Mouse (Mus musculus) cerebellum, adult (tissue): Measurements from ENCODE around the gene Col6a2.

ENCODE experiments used
- ATAC-seq: cut with Nextera tagmentation; 2 replicates; pipeline ENCODE4 v1.9.2; 2017; ENCODE audit warnings: mild to moderate bottlenecking, moderate library complexity, mixed read lengths; ENCODE audit not compliant: insufficient number of reproducible peaks, low FRiP score, low TSS enrichment

Col6a2 gene

GRCm38 (mm10) chr10:76636601-76637000, 13.2 kb upstream of the Col6a2 start:
- ATAC-seq, result no peak

DNA sequence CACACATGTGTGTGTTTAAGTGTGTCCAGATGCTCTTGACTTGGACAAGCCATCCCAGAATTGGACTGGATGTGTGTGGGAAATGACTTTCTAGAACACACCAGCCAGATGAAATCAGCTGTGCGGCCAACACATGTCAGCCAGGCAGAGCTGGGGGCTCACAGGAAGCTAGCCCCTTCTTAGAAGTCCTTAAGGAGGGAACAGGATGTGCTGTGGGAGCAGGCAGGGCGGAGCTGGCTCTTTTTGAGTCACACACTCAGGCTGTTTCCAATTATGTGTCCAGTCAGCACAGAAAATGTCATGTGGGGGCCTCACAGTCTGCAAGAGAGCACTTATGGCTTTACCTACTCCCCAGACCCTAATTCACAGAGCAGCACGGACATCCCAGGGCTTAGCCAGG, 12.6 kb upstream of the Col6a2 start:
- no peak for ATAC-seq

DNA sequence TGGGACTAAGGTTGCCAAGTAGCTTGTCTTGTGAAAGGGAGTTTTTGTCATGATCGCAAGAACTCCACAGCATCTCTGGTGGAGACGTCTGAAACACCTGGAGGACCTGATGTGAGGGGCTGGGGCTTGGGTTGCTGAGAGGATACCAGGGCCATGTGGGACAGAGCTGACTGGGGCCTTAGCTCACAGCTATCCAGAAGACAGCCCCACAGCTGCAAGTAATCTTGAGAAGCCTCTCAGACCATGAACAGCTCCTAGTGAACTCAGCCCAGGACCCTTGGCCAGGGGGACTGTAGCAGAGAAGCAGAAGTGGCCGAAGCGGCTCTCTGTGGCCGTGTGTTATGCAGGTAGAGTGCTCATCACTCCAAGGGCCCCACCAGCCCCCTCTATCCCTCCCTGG, 11.2 kb upstream of the Col6a2 start:
- ATAC-seq, result no peak

DNA sequence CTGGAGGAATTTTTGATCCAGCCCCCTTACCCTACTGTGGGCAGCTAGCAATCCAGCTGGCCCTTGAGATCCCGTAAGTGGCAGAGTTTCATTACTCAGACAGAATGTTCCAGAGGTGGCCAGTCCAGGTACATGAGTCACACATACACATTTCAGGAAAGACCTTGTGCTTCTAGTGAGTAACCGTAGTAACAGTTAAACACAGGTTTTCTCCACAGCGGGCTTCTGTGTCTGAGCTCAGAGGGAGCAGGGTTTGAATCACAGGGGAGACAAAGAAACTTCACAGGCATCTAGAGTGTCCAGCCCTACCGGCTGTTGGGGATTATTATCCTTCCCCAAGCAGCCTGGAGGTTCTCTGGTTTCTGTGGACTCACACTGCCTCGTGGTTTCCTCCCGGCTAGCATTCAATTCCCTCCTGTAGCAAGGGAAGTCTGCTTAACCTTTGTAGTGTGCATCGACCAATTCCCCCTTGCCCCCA, 10.7 kb upstream of the Col6a2 start:
- no peak for ATAC-seq

GRCm38 (mm10) chr10:76632630-76633029, 9.2 kb upstream of the Col6a2 start:
- no peak for ATAC-seq

DNA sequence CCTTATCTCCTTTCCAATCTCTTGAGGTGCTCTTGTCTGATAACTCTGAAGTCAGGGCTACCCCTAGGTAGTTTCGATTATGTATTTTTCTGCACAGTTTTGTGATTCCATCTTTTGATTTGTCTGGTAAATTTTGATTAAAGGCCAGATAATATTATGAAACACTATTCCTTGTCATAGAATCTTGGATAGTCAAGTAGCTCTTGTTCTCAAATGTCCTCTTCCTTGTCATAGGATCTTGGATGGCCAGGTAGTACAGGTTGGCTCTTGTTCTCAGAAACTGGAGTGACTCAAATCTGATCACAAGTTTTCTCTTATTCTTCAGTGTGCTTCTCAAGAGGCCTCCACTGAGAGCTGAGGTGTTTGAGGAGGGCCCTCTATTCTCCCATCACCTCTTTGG, 7.2 kb upstream of the Col6a2 start:
- ATAC-seq, result no peak

DNA sequence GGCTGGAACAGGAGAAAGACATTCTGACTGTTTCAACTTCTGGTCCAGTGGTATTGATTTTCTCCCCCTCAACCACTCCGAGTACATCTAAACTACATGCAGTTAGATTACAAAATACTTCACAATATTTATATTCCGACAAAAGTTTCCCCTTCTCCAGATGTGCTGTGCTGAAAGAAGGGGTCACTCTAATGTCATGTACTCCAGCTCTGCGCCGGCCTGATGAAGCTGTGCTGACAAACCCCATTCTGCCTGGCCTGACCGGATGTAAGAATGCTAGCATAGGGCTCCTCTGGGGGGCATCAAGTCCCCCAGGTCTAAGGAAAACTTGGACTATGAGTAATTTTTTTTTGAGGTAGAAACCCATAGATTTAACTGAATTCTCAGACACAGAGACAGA, 4.3 kb upstream of the Col6a2 start:
- ATAC-seq, result no peak

GRCm38 (mm10) chr10:76624903-76625302, 1.5 kb upstream of the Col6a2 start:
- no peak for ATAC-seq

DNA sequence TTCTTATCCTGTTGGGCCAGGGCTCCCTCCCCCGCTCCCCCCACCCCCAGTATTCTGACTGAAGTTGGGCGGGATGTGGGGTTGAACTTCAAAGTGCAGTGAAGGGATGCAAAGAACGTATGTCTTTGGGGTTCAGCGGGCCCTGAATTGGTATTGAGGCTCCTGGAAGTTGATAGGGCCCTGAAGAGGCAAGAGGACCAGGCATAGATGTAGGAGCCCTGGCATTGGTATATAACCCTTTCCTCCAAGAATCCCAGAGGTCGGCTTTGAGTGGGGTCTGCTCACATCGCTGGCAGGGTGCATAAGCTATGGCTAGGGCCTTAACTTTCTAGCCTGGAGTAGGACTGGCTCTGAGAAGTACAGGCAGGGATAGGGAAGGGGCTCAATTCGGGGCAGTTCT, 304 bp upstream of the Col6a2 start:
- no peak for ATAC-seq

DNA sequence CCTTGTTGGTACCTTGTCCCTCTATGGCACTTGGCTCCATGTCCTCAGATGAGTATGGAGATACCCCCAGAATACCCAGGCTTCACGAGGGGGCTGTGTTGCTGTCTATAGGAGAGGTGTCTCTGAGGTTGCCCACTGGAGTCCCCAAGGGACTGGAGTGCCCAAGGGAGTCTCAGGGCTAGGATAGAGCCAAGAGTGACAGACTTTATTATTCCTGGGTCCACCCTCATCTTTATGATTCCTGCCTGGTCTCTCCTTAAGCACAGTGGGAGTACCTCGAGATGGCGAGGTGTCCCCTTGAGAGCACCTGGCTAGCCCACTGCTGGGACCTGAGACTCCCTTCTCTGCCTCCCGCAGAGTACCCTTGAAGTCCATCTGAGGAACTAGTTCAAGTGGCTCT, 1.0 kb downstream of the Col6a2 start:
- no peak for ATAC-seq

- ATAC-seq, result no peak
Measured at GRCm38 (mm10) chr10:76612473-76612872, 11.0 kb downstream of the Col6a2 start.

GRCm38 (mm10) chr10:76602690-76603089, 20.7 kb downstream of the Col6a2 start:
- ATAC-seq, result no peak

DNA sequence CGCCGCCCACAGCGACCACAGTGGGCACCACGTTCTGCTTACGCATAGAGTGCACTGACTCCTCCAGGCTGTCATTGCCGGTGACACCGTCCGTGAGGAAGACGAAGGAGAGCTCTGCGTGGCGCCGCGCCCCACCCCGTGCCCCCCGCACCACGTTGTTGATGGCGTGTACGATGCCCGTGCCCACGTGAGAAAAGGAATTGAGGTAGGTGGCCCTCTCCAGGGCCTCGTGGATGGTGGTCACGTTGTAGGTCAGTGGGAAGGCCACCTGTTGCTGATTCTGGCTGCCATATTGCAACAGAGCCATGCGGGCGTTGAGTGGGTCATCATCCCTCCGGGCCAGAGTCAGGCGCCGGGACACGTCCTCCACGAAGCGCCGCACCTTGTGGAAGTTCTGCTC, 27.1 kb downstream of the Col6a2 start:
- ATAC-seq, result no peak

DNA sequence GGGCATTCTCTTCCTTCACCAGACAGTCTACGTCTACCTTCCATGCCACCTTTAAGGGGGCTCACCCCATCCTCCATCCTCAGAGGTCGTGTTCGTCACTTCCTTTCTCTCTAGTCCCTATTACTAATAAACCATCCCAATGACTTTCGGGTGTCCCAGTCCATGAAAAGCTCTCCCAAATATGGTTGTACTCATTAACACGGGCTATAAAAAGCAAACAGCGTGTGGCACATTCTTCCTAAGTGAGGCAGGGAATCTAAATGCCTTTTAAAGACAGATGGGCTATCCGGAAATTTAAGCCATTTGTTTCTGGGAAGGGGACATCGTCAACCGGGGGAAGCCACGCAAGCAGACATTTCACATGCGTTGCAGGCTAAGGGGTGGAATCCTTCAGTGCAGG, 33.2 kb downstream of the Col6a2 start:
- no peak for ATAC-seq

DNA sequence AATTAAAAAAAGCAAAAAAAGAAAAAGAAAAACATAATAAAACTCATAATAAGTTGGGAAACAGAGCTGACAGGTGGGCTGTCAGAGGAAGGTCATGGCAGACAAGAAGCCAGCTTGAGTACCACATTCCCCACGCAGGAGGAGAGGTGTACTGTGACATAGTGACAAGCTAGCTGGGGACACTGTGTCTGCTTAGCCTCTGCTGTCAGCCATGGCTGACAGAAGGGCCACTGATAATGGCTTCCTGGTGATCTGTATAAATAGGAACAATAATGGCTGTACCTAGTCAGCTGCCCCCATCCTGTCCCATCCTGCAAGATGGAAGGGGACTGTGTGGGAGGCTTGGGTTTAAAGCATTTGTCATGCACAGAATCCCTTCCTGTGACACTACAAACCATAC, 37.2 kb downstream of the Col6a2 start:
- no peak for ATAC-seq

DNA sequence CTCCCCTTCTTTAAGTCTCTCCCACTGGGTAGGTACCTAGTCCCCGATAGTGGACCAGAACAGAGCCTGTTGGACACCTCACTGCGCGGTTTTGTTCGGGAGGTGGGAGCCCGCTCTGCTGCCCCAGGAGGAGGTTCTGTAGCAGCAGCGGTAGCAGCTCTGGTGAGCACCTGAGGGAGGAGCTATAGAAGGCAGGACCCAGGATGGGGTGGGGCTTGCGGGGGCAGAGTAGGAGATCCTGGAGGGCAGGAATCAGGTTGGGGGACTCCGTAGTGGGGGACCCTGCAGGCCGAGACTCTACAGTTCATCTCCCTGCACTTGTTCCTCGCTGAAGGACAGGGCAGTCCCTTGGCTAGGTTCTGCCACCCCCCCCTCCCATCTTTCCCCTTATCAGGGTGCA, 39.3 kb downstream of the Col6a2 start:
- no peak for ATAC-seq

DNA sequence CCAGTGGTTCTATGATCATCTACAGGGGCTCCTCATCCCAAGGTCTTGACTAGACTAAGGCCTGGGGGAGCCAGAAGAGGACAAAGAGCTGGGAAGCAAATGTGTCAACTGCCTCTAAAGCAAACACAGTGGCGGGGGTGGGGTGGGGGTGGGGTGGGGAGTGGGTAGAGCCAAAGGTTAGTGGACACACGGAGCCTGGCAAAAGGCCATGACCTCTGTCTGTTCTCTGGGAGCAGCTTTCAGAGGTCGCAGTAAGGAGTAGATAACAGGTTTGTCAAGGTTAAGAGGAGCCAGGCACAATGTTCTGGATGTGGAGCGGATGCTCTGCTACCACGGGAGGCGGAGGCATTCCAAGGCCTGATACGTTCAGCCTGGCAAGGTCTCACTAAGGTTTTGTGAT, 46.5 kb downstream of the Col6a2 start:
- no peak for ATAC-seq

DNA sequence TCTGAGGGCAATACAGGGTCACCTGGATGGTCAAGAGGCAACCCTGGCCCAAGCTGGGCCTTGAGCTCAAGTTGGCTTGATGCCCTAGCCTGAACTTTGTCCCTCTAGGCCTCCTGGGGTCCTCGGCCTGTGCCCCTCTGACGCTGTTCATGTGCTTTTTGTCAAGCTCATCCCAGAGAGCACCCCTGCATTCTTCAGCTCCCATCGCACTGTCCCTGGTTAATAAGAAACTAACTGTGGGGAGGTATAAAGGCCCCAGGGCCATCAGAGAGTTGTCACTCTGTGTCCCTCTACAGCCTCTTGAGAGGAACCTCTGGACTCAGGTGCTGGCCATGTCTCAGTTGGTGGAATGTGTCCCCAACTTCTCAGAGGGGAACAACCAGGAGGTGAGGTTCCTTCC, 48.1 kb downstream of the Col6a2 start, which contains the start of gene Ftcd:
Gene Ftcd, plus strand, starts transcription at position 275 of the 400 bp plus-strand sequence.
- ATAC-seq, result no peak

DNA sequence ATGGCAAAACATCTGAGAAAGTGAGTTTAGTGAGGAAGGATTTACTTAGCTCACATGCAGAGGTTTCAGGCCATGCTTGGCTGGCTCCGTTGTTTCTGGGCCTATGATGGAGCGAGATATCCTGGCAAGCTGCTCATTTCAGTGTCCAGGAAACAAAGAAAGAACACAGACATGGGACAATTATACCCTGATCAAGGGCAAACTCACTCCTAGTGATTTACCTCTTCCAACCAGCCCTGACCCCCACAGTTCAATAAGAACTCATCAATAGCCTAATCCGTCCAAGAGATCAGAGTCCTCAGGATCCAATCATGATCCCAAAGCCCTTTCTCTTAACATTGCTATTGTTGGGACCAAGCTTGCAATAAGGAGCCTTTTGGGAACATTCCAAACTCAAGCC, 51.3 kb downstream of the Col6a2 start:
- ATAC-seq, result no peak

- ATAC-seq, result no peak
Measured at GRCm38 (mm10) chr10:76571070-76571469, 52.4 kb downstream of the Col6a2 start.

DNA sequence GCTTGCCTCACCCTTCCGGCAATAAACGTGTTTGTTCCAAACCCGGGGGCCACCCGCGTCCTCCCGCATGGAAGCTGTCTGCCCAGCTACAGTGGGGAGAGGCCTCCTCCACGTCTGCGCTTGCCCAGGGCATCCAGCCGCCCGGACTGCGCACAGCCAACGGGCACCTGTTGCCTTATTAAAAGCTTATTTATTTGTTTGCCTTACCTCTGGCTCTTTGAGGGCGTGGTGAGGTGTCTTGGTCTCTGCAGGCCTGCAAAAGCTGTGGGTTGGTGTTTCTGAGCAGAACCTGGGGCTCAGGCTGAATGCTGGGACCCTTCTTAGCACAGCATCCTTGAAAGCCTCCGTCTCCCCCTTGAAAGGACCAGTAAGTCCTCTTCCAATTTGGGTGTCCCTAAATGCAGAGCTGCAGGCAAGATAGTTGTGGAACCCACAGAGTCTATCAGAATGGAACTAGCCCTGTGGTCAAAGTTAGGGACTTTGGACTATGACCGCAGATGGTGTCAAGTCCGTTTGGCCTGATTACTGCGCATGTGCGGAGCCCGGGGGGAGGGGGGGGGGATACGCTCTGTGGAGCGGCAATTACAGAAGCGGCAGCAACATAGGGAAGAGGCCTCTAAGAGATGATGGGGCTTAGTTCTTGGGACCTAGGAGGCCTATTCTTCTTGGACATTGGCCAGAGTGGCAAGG, 53.3 kb downstream of the Col6a2 start:
- ATAC-seq, result no peak

DNA sequence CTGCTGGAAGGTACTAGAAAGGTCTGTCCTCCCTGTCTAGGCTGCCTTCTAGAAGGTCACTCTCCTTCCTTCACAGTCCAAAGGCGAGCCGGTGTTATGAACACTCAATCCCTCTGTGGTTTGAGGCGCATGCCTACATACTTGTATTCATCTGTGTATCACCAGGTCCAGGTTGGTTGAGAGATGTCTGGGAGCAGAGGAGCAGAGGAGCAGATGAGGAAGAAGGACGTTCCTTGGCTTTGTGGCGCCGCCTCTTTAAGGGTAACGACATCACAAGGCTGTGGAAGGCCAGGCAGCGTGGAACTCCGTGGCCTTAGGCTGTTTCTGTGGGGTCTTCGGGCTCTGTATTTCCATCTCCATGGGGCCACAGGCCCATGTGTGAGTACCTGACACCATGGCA, 61.5 kb downstream of the Col6a2 start, which contains the start of gene Spatc1l:
Gene Spatc1l, plus strand, starts transcription at position 301 of the 400 bp plus-strand sequence.
- no peak for ATAC-seq

DNA sequence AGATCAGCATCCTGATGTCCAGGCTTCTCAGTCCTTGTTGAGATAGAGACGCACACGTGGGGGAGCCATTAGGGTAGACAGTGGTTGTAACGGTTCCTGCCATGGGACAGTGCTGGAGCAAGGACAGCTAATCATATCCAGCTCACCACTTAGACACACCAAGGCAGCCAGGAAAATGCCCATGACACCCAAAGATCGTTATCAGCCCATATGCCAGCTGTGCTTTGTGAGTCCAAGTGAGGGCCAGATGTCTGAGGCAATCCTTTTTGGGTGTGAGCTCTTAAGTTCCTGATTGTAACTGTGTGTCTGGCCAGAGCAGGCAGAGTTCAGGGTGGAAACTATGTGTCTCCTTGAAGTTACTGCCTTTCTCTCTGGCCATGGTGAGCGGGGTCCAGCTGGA, 69.4 kb downstream of the Col6a2 start:
- no peak for ATAC-seq
